Mouse (Mus musculus) hindbrain, embryonic 16.5 days (tissue): ENCODE results near the gene Clpb. TPM values are rescaled to one million over a fixed set of nuclear protein-coding genes. Genes with fewer than 3 reads are reported as not detected.

Experiments
- ATAC-seq: fragments of 200-750 bp; cut with Nextera tagmentation; 2 replicates; pipeline ENCODE4 v1.8.0; 2017; ENCODE audit warnings: moderate TSS enrichment, moderate library complexity
- H3K27ac ChIP-seq: fragments of 300-500 bp; sonication (generic); 2 replicates; pipeline ENCODE4 v1.5.1; 2014; ENCODE audit warnings: low read depth, mild to moderate bottlenecking, control low read depth, low read length, moderate library complexity
- H3K27me3 ChIP-seq: fragments of 300-500 bp; sonication (generic); replicated peaks from 2 replicates; pipeline ENCODE4 v1.6.1; 2014; ENCODE audit warnings: low read length; ENCODE audit not compliant: control insufficient read depth, insufficient read depth
- H3K36me3 ChIP-seq: fragments of 300-500 bp; sonication (generic); 2 replicates; pipeline ENCODE4 v1.6.1; 2014; ENCODE audit warnings: mild to moderate bottlenecking, low read length, moderate library complexity, mixed read lengths; ENCODE audit not compliant: control insufficient read depth, insufficient read depth
- H3K4me1 ChIP-seq: fragments of 300-500 bp; sonication (generic); 2 replicates; pipeline ENCODE4 v1.6.1; 2014; ENCODE audit warnings: low read depth, low read length; ENCODE audit not compliant: control insufficient read depth, insufficient read depth
- H3K4me2 ChIP-seq: fragments of 300-500 bp; sonication (generic); 2 replicates; pipeline ENCODE4 v1.6.1; 2014; ENCODE audit warnings: mild to moderate bottlenecking, low read length, control low read depth, moderate library complexity
- H3K4me3 ChIP-seq: fragments of 300-500 bp; sonication (generic); 2 replicates; pipeline ENCODE4 v1.5.1; 2014; ENCODE audit warnings: mild to moderate bottlenecking, low read length, control low read depth, moderate library complexity
- H3K9ac ChIP-seq: fragments of 300-500 bp; sonication (generic); 2 replicates; pipeline ENCODE4 v1.6.1; 2014; ENCODE audit warnings: low read depth, mild to moderate bottlenecking, control low read depth, low read length, moderate library complexity
- H3K9me3 ChIP-seq: fragments of 300-500 bp; sonication (generic); 2 replicates; pipeline ENCODE4 v1.6.1; 2014; ENCODE audit warnings: mild to moderate bottlenecking, low read length, moderate library complexity; ENCODE audit not compliant: control insufficient read depth
- WGBS: fragments of 180-500 bp; shearing (Covaris S2); extraction: QIAGEN DNeasy Blood & Tissue Kit; methylation state at CpG from one replicate; pipeline ENCODE4 v1.1.7; 2014; 5-methylcytosine and 5-hydroxymethylcytosine counted together
- polyA plus RNA-seq: library from polyadenylated mRNA; unstranded; fragments of >200 nt; fragmentation: Nextera tagmentation; extraction: Ambion mirVana; gene quantifications from 2 replicates; pipeline ENCODE4 v1.2.1, GENCODE M21; 2015

The Clpb gene
- polyA plus RNA-seq, 1 experiment from 2014 or later, result 47.3 TPM

DNA sequence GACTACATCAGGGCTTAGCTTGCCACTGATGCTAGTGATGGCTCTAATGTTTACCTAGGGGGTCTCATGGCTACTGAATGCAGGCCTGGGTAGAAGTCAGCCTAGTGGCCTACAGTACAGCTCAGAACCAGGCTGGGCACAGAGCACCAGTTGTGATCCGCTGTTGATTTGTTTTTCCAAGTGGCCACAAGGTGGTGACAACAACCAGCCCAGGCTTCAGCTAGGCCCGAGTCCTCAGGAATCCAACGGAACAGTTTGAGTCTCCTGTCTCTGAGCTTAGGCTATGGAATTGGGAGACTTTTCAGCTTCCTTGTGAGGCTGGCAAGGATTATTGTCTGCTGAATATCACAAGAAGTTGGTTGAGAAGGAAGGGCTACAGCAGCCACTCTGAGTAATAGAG, 3.1 kb downstream of the Clpb start:
- ATAC-seq, result peak; percentile 46; the same call in 1 of the 2 replicates
- Histone ChIP-seq H3K9me3 (no peaks in the 10 kb centered on the region), H3K9ac (no peak overlapping the region; the same call in 1 of the 2 replicates), H3K4me2 (peak overlapping the region; percentile 29), H3K27me3 (no peaks in the 10 kb centered on the region), H3K27ac (no peak overlapping the region), H3K4me3 (no peak overlapping the region), H3K4me1 (peaks cover 27% of the 10 kb centered on the region), H3K36me3 (no peaks in the 10 kb centered on the region)
- WGBS, result 5% methylated on average over 3 of the region's 3 CpGs

DNA sequence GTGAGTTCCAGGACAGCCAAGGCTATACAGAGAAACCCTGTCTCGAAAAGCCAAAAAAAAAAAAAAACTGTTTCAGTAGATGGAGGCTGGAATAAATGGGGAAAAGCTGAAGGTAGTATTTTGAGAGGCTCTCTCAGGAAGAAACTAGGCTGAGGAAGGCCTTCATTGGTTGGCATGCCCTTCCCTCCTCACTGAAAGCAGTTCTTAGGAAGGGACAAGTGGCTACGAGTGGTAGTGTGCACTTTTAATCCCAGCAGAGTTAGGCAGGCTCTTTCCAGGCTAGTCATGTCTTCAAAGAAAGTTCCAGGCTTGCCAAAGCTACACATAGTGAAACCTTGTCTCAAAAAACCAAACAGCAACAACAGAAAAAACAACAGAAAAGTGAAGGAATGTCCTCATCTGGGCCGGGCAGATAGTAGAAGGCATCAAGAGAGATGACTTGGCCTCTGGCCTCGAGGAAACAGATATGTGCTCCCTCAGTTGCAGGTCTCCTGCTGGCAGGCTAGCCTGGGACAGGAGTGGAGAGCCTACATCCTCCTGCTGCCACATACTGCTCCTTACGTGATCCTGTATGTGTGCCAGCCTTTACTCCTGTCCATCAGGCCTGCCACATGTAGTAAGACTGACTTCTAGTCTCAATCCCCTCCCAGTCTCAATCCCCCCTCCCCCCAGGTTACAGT, 8.3 kb downstream of the Clpb start:
- Histone ChIP-seq H3K36me3 (no peaks in the 10 kb centered on the region; the same call in 1 of the 2 replicates), H3K27ac (no peak overlapping the region), H3K9ac (no peak overlapping the region), H3K9me3 (no peaks in the 10 kb centered on the region), H3K27me3 (no peaks in the 10 kb centered on the region), H3K4me2 (no peak overlapping the region), H3K4me1 (peaks cover 16% of the 10 kb centered on the region), H3K4me3 (no peak overlapping the region)
- no peak for ATAC-seq
- 81% methylated on average over 5 of the region's 5 CpGs for WGBS

DNA sequence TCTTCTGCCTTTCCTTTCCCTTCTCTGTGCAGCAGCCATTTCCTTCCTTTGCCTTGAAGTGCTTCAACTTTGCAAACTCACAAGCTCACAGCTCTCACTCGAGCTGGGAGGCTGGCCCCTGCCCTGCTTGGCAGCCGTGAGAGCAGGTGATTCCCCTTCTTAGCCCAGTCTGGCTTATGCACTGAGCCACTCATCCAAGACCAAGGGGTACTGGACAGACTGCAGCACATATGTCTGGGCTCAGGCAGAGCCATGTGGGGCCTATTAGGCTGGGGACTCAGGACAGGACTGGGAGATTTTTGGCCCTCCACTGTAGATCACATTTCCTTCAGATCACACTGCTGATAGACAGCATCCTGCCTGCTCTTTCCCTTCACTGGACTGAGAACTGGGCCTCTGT, 10.1 kb downstream of the Clpb start:
- Histone ChIP-seq H3K4me3 (no peak overlapping the region), H3K9ac (no peak overlapping the region), H3K27me3 (no peaks in the 10 kb centered on the region), H3K9me3 (no peaks in the 10 kb centered on the region), H3K4me1 (peaks cover 15% of the 10 kb centered on the region), H3K36me3 (no peaks in the 10 kb centered on the region; the same call in 1 of the 2 replicates), H3K4me2 (no peak overlapping the region), H3K27ac (no peak overlapping the region)
- WGBS, result 39% methylated on average over 2 of the region's 2 CpGs
- no peak for ATAC-seq

DNA sequence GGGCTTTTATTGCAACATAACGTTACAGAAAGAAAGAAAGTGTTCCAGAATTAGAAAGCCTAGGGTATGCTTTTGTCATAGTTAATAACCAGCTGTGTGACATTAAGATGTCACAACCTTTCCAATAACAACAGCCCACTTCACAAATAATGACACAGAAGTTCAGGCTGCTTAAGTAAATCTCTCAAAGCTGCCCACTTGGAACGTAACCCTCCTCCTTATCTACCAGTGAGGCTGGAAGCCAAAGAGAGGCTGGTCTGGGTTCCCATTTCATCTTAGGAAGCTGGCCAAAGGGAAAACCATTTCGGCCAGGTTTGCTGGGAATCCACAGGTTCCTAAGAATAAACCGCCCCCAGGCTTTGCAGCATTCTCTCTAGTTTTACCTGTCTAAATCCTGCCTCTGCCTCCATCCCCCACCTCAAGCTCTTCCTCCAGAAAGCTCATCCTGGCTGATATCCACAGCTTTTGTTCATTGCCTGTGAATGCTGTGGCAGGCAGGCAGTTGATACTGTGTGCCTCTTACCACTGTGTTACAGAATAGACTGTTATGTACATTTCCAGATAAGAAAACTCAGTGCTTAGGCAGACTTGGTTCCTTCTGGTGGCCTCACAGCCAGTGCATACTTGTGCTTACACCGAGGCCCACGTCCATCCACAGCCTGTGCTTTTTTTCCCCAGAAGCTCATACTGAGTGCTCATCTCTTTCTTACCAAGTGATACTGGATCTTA, 12.8 kb downstream of the Clpb start:
- H3K4me2 ChIP-seq, result no peak overlapping the region
- no peaks in the 10 kb centered on the region; the same call in 1 of the 2 replicates for H3K36me3 ChIP-seq
- WGBS, result 38% methylated on average over 6 of the region's 6 CpGs
- H3K27ac ChIP-seq, result 0 out of 2 replicates have a peak overlapping the region, but pooled peaks have one; percentile 14
- no peaks in the 10 kb centered on the region for H3K27me3 ChIP-seq
- peaks cover 15% of the 10 kb centered on the region for H3K4me1 ChIP-seq
- no peaks in the 10 kb centered on the region for H3K9me3 ChIP-seq
- no peak overlapping the region for H3K9ac ChIP-seq
- H3K4me3 ChIP-seq, result no peak overlapping the region
- no peak for ATAC-seq

DNA sequence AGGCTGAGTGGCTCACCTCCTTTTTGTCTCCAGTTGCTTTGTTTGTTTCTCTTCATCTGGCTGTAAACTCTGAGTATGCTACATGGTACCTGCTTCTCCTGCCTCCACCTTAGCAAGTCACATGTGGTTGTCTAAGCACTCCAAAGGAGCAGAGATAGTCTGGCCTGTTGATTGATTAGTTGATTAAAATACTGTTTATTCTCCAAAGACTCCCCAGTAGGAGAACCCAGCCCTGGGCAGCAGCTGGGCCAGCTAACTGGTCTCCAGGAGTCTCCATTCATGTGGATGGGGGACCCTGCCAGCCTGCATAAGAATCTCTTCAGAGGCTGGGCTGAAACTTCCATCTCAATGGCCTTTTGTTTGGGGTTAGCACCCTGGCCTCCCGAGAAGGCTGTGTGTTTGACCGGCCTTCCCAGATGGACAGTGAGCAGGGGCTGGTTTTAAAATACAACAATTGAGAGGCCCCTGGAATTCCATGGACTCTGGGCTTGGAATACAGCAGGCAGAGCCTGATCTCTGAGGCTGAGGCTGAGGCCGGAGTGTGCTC, 13.4 kb downstream of the Clpb start:
- Histone ChIP-seq H3K4me2 (no peak overlapping the region), H3K4me1 (peaks cover 15% of the 10 kb centered on the region), H3K36me3 (no peaks in the 10 kb centered on the region; the same call in 1 of the 2 replicates), H3K9me3 (no peaks in the 10 kb centered on the region), H3K9ac (no peak overlapping the region), H3K27ac (0 out of 2 replicates have a peak overlapping the region, but pooled peaks have one; percentile 14), H3K27me3 (no peaks in the 10 kb centered on the region), H3K4me3 (no peak overlapping the region)
- ATAC-seq, result no peak; the same call in 1 of the 2 replicates
- 18% methylated on average over 3 of the region's 3 CpGs for WGBS

DNA sequence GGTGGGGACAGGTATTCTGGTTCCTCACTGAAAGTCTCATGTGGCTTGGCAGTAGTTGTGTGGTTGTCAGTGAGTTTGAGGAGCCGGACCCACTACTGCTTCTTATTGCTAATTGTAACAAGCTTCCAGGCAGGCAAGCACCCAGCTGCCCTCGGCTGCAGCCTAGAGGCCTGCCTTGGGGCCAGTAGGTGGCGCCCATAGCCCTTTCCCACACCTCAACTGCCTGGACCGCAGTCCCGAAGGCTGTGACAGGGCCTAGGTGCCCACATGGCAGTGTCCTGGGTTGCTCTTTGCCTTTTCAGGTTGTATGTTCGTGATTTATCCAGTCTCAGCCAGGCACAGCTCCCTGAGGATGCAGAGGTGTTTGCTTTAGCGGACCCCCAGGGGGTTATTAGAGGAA, 16.2 kb downstream of the Clpb start:
- Histone ChIP-seq H3K36me3 (no peaks in the 10 kb centered on the region), H3K4me1 (peaks cover 15% of the 10 kb centered on the region), H3K27me3 (no peaks in the 10 kb centered on the region), H3K27ac (no peak overlapping the region), H3K4me2 (no peak overlapping the region), H3K9ac (no peak overlapping the region), H3K9me3 (no peaks in the 10 kb centered on the region), H3K4me3 (no peak overlapping the region)
- ATAC-seq, result peak; percentile 88
- 15% methylated on average over 7 of the region's 7 CpGs for WGBS

DNA sequence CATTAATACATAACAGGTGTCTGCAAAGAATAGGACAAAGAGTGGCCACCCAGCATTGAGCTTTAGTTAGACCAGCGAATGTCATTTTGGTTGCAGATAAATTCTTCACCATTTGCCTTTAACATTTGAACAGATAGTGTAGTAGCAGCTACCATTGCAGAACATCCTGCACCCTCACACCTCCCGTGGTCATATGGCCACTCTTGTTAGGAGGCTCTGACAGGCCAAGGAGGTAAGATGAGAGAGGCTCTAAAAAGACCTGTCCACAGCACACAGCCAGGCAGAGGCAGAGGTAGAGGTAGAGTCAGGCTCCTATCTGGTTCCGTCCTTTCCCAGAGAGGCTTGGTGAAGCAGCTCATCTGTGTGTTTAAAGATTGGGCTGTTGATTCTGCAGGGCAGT, 17.5 kb downstream of the Clpb start:
- 82% methylated on average over 3 of the region's 3 CpGs for WGBS
- Histone ChIP-seq H3K9ac (no peak overlapping the region), H3K27me3 (no peaks in the 10 kb centered on the region), H3K4me2 (no peak overlapping the region), H3K27ac (no peak overlapping the region), H3K36me3 (no peaks in the 10 kb centered on the region), H3K4me3 (no peak overlapping the region), H3K4me1 (peaks cover 11% of the 10 kb centered on the region), H3K9me3 (no peaks in the 10 kb centered on the region)
- no peak for ATAC-seq

DNA sequence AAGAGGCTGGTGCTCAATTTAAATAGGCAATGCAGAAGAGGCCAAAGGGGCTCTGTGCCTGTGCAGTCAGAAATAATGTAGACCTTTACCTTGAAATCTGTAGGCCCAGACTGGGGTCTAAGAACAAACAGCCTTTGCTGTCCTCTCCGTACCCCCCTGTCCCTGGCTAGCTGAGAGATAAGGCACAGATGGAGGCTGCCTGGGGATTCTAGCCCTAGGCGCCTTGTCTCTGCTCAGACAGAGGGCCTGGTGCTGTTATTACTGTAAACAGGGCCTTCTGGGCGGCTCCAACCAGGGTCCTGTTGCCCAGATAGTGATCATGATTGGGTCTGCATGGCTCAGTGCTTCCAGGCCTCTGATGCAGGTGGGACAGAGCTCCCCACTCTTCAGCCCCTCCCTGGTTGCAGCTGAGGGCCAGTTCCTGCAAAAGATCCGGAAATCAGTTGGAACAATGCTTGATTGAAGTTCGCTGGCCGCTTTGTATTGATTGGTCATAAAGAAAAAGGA, 18.2 kb downstream of the Clpb start:
- 44% methylated on average over 6 of the region's 6 CpGs for WGBS
- peaks cover 5% of the 10 kb centered on the region; the same call in 1 of the 2 replicates for H3K4me1 ChIP-seq
- H3K27ac ChIP-seq, result no peak overlapping the region
- no peaks in the 10 kb centered on the region for H3K9me3 ChIP-seq
- ATAC-seq, result no peak
- H3K4me3 ChIP-seq, result no peak overlapping the region
- H3K36me3 ChIP-seq, result no peaks in the 10 kb centered on the region
- no peaks in the 10 kb centered on the region for H3K27me3 ChIP-seq
- no peak overlapping the region for H3K4me2 ChIP-seq
- 0 out of 2 replicates have a peak overlapping the region, but pooled peaks have one; percentile 15 for H3K9ac ChIP-seq

DNA sequence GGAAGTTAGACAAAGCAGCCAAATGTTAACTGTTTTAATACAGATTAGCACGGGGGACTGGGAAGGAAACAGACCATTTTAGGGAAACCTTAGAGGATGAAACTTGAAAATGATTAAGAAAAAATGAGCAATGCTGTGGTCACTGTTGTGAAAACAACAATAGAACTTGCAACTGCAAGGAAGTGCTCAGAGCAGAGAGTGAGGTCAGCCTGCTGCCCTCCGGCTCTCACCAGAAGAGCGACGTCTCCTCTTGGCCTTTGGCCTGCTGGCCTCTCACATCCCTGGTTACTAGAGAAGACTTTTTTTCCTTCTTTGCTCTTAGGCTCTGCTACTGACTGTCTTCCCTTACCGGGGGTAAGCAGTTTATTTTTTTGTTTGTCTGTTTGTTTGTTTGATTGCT, 19.5 kb downstream of the Clpb start:
- H3K9me3 ChIP-seq, result no peaks in the 10 kb centered on the region
- H3K36me3 ChIP-seq, result no peaks in the 10 kb centered on the region
- H3K4me2 ChIP-seq, result no peak overlapping the region
- H3K4me1 ChIP-seq, result no peaks in the 10 kb centered on the region
- H3K27ac ChIP-seq, result no peak overlapping the region
- H3K4me3 ChIP-seq, result no peak overlapping the region
- H3K27me3 ChIP-seq, result no peaks in the 10 kb centered on the region
- no peak overlapping the region for H3K9ac ChIP-seq
- 63% methylated on average over 5 of the region's 5 CpGs for WGBS
- ATAC-seq, result no peak
